Mouse (Mus musculus) ES-Bruce4 (cell line): ENCODE results near the gene Ldhb. TPM values are rescaled to one million over a fixed set of nuclear protein-coding genes. Genes with fewer than 3 reads are reported as not detected.

ENCODE experiments used
- H3K27ac ChIP-seq: 2 replicates; pipeline ENCODE4 v1.5.1; 2012; ENCODE audit warnings: low read length, inconsistent platforms; ENCODE audit not compliant: insufficient read depth
- H3K27me3 ChIP-seq: 2 replicates; pipeline ENCODE4 v1.6.1; 2012; ENCODE audit warnings: mild to moderate bottlenecking, low read length, inconsistent platforms; ENCODE audit not compliant: control insufficient read depth, poor library complexity, insufficient read depth, severe bottlenecking
- H3K36me3 ChIP-seq: 2 replicates; pipeline ENCODE4 v1.6.1; 2012; ENCODE audit warnings: inconsistent platforms, mild to moderate bottlenecking, low read length, moderate library complexity; ENCODE audit not compliant: control insufficient read depth, poor library complexity, insufficient read depth, severe bottlenecking
- H3K4me1 ChIP-seq: one replicate; pipeline ENCODE4 v1.8.1; 2011; ENCODE audit warnings: low read length; ENCODE audit not compliant: control insufficient read depth, insufficient read depth
- H3K4me3 ChIP-seq: 2 replicates; pipeline ENCODE4 v1.5.1; 2011; ENCODE audit warnings: low read depth, mild to moderate bottlenecking, low read length
- H3K9ac ChIP-seq: 2 replicates; pipeline ENCODE4 v1.6.1; 2012; ENCODE audit warnings: low read depth, mild to moderate bottlenecking, inconsistent platforms; ENCODE audit not compliant: poor library complexity, severe bottlenecking
- H3K9me3 ChIP-seq: replicated peaks from 2 replicates; pipeline ENCODE4 v1.6.1; 2012; ENCODE audit warnings: mild to moderate bottlenecking, low read length, inconsistent platforms; ENCODE audit not compliant: control insufficient read depth, poor library complexity, insufficient read depth, severe bottlenecking
- CTCF ChIP-seq: IDR thresholded peaks from one replicate; pipeline ENCODE4 v1.8.1; 2011; ENCODE audit warnings: low read depth, low read length
- EP300 ChIP-seq: IDR thresholded peaks from 2 replicates; pipeline ENCODE4 v1.6.1; 2011; ENCODE audit warnings: low read depth, low read length; ENCODE audit not compliant: insufficient read depth
- POLR2A ChIP-seq: IDR thresholded peaks from one replicate; pipeline ENCODE4 v1.8.1; 2011; ENCODE audit warnings: low read length; ENCODE audit not compliant: insufficient read depth
- polyA plus RNA-seq: library from polyadenylated mRNA; stranded (reverse); fragments of >200 nt; gene quantifications from 2 replicates; pipeline ENCODE4 v1.2.4, GENCODE M21; 2011; ENCODE audit warnings: low read depth; ENCODE audit not compliant: missing spikeins, insufficient read depth, insufficient read length

Gene Ldhb
- polyA plus RNA-seq, 1 experiment = 669 TPM

GRCm38 (mm10) chr6:142542800-142543175 lies 35.0 kb upstream of the Ldhb start:
- no peak overlapping the region for H3K27ac ChIP-seq
- no peaks in the 10 kb centered on the region for H3K27me3 ChIP-seq
- H3K4me1 ChIP-seq = no peaks in the 10 kb centered on the region
- no peak overlapping the region for H3K4me3 ChIP-seq
- H3K9ac ChIP-seq = no peak overlapping the region
- TF ChIP-seq CTCF (no peak), POLR2A (no peak), EP300 (no peak)
- no peaks in the 10 kb centered on the region for H3K9me3 ChIP-seq
- H3K36me3 ChIP-seq = no peaks in the 10 kb centered on the region

GRCm38 (mm10) chr6:142542082-142542799 lies 34.5 kb upstream of the Ldhb start:
- Histone ChIP-seq H3K9me3 (no peaks in the 10 kb centered on the region), H3K4me1 (no peaks in the 10 kb centered on the region), H3K36me3 (no peaks in the 10 kb centered on the region), H3K9ac (no peak overlapping the region), H3K27ac (no peak overlapping the region), H3K4me3 (no peak overlapping the region), H3K27me3 (no peaks in the 10 kb centered on the region)
- TF ChIP-seq CTCF (no peak), POLR2A (no peak), EP300 (no peak)

- Histone ChIP-seq H3K27me3 (no peaks in the 10 kb centered on the region), H3K4me1 (no peaks in the 10 kb centered on the region), H3K36me3 (no peaks in the 10 kb centered on the region), H3K9me3 (no peaks in the 10 kb centered on the region), H3K9ac (no peak overlapping the region), H3K27ac (no peak overlapping the region), H3K4me3 (no peak overlapping the region)
- TF ChIP-seq CTCF (no peak), EP300 (no peak), POLR2A (no peak)
Observed at GRCm38 (mm10) chr6:142540561-142541160, 32.9 kb upstream of the Ldhb start.

GRCm38 (mm10) chr6:142540131-142540530 lies 32.4 kb upstream of the Ldhb start:
- H3K27me3 ChIP-seq = no peaks in the 10 kb centered on the region
- no peaks in the 10 kb centered on the region for H3K36me3 ChIP-seq
- H3K4me3 ChIP-seq = no peak overlapping the region
- H3K4me1 ChIP-seq = no peaks in the 10 kb centered on the region
- no peak overlapping the region for H3K27ac ChIP-seq
- TF ChIP-seq EP300 = no peak
- TF ChIP-seq POLR2A = no peak
- no peak for TF ChIP-seq CTCF
- no peak overlapping the region for H3K9ac ChIP-seq
- no peaks in the 10 kb centered on the region for H3K9me3 ChIP-seq

- no peak overlapping the region for H3K27ac ChIP-seq
- no peak overlapping the region for H3K9ac ChIP-seq
- H3K36me3 ChIP-seq = no peaks in the 10 kb centered on the region
- TF ChIP-seq POLR2A = no peak
- no peak for TF ChIP-seq CTCF
- TF ChIP-seq EP300 = no peak
- no peak overlapping the region for H3K4me3 ChIP-seq
- H3K9me3 ChIP-seq = no peaks in the 10 kb centered on the region
- H3K4me1 ChIP-seq = no peaks in the 10 kb centered on the region
- H3K27me3 ChIP-seq = no peaks in the 10 kb centered on the region
Observed at GRCm38 (mm10) chr6:142538503-142538902, 30.7 kb upstream of the Ldhb start.

GRCm38 (mm10) chr6:142533412-142533811 lies 25.7 kb upstream of the Ldhb start:
- H3K27me3 ChIP-seq = no peaks in the 10 kb centered on the region
- H3K4me3 ChIP-seq = no peak overlapping the region
- H3K36me3 ChIP-seq = no peaks in the 10 kb centered on the region
- H3K4me1 ChIP-seq = no peaks in the 10 kb centered on the region
- no peak overlapping the region for H3K27ac ChIP-seq
- TF ChIP-seq EP300 (no peak), POLR2A (no peak), CTCF (no peak)
- H3K9me3 ChIP-seq = no peaks in the 10 kb centered on the region
- no peak overlapping the region for H3K9ac ChIP-seq
